Mouse (Mus musculus) kidney, postnatal 14 days (tissue): Measurements from ENCODE around the gene Ndufb6.
"Not testable (repeated sequence)": the region's sequence is repeated elsewhere in the genome, so short reads cannot be mapped to it uniquely, and the experiment has no call there.

ENCODE experiments used
- DNase-seq: peaks from one replicate; pipeline ENCODE4 v3.0.0; 2022; ENCODE audit warnings: mixed read lengths

The Ndufb6 gene

DNA sequence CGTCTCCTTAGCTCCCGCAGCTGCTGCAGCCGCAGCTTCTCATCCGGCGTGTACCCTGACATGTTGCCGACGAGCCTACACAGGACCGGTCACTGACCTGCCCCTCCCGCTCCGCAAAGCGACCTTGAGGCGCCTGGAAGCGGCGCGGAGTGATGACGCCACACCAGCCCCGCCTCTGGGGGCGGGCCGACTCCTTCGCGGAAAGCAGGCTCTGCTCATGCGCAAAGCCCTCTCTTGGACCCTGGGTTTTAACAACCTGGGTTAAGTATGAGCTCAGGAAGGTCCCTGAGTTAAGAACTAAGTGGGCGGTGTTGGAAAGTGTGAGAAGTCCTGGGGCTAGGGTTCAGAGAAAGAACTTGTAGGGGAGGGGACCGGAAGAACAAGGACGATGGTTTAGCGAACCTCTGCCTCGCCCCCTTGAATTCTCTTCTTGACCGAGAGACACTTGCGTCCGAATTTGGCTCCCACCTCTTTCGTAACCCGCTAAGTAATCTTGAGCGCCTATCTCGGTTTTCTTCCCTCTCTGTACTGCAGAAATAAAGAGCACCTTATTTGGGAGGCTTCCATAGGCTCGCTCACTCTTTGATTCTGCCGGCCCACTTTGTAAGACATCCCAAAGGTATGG lies at the start of gene Ndufb6:
Gene Ndufb6 (minus strand): TSS at position 146 of the 625 bp plus-strand sequence.
- DNase-seq: peak; percentile 97

DNA sequence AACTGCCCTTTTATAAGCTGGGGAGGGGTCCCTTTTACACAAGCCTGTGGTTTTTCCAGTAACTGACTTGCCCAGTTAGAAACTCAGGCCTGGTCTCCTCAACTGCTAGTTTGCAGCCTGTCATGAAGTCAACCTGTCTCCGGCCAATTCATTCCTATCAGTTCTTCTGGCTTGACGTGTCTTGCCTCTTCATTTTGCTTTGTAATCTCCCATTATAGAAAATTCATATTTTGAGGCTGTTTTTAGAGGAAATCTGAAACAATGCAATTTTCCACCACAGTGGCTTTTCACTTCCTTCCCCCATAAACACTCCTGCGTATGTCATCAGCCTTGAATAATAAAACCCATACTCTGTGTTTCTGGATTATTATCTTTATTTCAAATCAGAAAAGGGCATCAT lies 47.9 kb upstream of the Ndufb6 start:
- no peak for DNase-seq

DNA sequence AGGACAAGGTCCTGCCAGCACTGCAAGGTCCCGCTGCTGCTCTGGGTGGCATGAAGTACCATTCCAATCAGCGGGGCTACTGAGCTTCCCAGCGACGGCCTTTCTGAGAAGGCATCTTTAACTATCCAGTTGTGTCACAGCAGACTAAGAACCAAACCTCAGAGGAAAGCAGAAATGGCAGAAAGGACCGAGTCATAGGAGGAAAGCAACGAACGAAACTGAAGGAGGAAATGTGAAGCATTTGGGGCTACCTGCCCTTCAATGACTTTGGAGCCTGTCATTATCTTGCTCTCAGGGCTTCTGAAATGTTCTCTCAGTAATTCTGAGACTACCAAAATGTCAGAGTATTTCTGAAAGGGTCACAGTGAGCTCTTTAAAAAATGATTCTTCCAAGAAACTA lies 45.4 kb upstream of the Ndufb6 start:
- DNase-seq: no peak

DNA sequence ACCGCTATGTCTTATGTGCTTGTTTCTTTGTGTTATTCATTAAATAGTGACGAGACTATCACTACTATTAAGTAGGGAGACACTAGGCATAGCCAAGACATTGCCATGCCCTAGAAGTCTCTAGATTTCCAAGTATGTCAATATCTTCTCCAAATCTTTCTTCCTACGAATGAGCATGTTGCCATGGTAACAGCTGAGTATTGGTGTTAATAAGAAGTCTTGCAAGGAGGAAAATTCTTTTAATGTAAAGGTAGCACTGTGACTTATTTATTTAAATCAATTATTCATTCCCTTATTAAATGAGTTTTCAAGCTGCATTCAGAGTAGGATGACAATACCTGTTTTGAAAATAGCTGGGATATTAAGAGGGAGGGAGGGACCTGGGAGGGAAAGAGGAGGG lies 38.2 kb upstream of the Ndufb6 start:
- no peak for DNase-seq

DNA sequence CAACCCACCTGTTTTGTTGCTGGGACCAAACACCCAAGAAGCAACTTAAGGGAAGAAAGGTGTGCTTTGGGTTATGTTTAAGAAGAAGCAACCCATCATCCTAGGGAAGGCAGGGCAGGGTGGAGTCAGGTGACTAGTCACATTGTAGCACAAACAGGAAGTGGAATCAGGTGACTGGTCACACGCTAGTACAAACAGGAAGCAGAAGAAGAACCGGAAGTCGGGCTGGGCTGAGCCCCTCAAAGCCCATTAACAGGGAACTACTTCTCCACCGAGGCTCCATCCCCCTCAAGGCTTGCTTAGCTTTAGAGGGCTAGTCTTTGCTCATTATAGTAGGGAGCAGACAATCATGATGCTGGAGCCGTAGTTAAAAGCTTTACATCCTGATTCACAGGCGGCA lies 33.8 kb upstream of the Ndufb6 start:
- no peak for DNase-seq

- DNase-seq: no peak
Measured at GRCm38 (mm10) chr4:40312213-40312612, 33.0 kb upstream of the Ndufb6 start.

- no peak for DNase-seq
Measured at GRCm38 (mm10) chr4:40310796-40311383, 31.7 kb upstream of the Ndufb6 start.

DNA sequence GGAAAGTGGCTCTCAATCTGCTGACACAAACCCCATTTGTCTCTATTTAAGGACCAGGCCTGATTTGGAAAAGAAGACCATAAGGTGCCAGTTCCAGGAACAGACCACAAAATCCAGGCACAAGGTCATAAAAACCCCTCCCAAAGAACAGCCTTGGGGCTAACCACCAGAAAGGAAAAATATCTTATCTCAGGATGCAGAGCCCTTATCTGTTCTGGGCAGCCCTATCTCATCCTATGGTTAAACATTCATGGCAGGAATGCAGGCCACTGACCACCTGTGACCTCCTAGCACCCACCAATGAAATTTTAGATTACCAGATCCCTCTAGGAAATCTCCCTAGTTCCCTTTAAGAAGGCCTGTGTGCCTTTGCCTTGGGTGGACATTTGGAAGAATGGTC lies 30.5 kb upstream of the Ndufb6 start:
- DNase-seq: no peak

DNA sequence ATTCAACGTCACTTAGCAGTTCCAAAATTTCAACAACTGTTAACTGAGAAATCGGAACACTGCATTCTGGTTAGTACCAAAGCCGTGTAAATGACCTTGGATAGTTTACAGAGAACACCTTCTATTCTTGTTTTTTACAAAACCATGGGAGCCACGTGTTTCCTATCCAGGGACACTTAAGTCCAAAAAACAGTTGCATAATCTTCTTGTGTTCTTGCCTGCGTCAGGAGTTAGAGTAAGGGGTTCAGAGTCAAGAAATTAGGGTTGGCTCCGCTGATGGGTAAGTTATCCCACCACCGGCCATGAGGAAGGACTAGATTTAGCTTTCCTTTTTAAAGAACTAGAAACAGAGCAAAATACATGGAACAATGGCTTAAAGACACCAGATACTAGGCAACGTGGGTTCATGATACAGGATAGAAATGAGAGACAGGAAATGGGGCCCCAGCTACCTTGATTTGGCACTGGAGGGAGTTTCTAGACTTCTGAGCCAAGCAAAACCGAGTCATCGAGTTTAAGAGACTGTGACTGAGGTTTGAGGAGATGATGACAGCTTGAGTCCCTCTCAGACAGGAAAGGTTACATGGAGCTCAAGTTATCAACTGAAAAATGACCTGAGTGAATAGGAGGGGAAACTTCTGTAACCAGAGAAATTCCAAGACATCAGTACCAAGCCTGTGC lies 23.4 kb upstream of the Ndufb6 start:
- no peak for DNase-seq

- DNase-seq: peak; percentile 77
Measured at GRCm38 (mm10) chr4:40301076-40301789, 22.0 kb upstream of the Ndufb6 start.

DNA sequence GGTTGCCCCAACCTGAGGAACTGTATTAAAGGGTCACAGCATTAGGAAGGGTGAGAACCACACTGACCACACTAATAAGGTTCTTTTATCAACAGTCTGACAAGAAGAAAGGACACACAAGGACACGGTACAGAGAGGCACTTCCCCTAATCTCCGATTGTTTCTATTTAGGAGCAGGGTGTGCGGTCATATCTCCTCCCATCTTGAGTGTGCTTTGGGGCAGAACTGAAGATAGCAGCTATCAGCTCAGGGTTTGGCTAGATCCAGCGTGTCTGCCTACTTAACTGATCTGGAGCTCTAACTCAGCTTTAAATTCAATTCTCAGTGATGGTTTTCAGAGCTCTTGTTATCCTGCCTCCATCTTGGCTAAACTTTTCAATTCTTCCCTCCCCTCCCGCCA lies 19.9 kb upstream of the Ndufb6 start:
- DNase-seq: no peak

GRCm38 (mm10) chr4:40291511-40291910 lies 12.3 kb upstream of the Ndufb6 start:
- DNase-seq: not testable (repeated sequence)

DNA sequence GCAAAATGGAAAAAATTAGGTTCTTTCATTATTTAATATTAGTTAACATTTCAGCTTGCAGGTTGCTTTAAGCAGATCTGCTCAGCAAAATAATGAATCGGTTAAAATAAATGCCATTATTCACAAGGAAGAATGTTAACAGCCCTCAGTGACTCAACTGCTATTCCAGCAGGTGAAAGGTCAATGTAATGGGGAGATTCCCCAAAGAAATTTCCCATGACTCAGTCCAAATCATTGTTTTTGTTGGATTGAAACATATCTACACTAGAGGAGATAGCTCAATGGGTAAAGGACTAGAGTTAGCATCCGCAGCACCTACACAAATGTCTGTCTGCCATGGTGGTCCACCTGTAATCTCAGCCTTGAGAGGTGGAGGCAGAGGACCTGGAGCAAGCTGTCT lies 9.8 kb upstream of the Ndufb6 start:
- DNase-seq: no peak

DNA sequence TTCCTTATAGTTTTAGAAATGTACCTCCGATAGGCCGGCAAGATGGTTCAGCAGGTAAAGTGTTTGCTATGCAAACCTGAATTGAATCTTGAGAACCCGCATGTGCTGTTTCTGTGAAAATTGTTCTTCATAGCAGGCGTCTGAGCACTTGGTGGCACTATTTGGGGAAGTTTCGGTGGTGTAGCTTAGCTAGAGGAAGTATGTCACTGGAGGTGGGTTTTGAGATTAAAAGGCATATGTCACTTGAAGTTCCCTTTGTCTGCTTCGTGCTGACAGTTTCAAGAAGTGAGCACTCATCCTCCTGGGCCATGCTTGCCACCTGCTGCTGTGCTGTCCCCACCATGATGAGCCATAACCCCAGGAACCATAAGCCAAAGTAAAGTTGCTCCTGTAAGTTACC lies 8.2 kb upstream of the Ndufb6 start:
- no peak for DNase-seq

GRCm38 (mm10) chr4:40285582-40285981 lies 6.4 kb upstream of the Ndufb6 start:
- DNase-seq: peak; percentile 82

GRCm38 (mm10) chr4:40278880-40279275 lies 343 bp downstream of the Ndufb6 start:
- DNase-seq: no peak

GRCm38 (mm10) chr4:40269430-40270032 lies 9.7 kb downstream of the Ndufb6 start, which contains the start of the genes Smim27 and Topors:
TSS of gene Smim27 (plus strand) at chr4:40269579.
TSS of gene Topors (minus strand) at chr4:40269850.
- DNase-seq: peak; percentile 97

DNA sequence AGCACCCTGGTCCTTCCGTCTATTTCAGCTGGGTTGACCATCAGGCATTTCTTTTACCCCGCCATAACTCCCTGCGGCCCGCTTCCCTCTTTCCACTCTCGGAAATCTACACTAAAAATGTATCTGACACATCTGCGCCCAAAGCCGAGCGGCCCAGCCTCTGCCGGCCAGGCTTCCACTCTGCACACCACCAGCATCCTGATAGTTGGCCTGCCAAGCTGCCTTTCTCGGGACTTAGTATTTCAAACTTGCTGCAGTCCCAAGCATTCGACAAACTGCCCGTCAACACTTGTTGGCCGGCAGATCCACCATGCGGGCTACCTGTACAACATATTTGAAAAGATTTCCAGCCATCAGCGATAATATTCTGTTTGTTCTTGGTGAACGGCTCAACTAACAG lies 10.4 kb downstream of the Ndufb6 start:
- no peak for DNase-seq

DNA sequence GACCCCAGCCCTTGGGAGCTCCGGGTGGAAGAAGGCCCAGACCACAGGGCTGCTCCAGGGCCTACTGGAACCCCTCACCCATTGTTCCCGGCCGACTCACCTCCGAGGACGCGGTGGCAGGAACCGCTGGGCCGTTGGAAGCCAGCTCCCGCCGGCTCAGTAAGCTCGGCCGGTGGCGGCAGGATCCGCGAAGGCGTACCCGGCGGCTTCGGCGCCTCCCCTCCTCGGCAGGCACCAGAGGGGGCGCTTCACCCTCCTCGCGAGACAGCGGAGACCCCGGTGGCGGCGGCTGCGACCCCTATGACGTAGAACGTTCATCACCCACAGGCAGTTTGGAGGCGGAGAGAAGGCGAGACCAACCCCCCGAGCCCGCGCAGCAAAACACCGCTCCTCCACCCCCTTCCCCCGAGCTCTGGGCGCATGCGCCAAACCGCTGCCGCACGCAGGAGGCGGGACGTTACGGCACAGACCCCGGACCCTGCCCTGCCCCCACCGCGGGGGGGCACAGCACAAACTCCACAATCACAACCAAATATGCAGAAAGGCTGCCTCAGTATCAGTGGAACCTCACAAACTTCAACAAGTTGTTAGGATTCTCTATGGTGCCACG lies 10.9 kb downstream of the Ndufb6 start:
- DNase-seq: peak; percentile 95

DNA sequence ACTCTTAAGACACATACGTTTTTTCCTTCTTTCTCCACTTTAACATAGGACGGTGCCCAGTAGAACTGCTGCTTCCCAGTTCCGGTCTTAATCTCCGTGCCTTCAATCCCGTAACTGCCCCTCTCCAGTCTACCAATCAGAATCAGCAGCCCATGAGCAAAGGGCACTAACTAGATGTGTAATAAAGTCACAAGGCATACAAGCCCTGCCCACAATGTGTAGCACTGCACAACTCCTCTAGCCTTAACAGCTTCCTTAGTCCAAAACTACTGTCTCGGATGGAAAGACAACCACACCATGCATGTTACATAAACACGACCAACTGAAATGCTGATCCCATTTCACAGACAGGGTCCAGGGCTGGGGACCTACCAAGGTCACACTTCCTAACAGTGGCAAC lies 11.5 kb downstream of the Ndufb6 start:
- peak; percentile 44 for DNase-seq

DNA sequence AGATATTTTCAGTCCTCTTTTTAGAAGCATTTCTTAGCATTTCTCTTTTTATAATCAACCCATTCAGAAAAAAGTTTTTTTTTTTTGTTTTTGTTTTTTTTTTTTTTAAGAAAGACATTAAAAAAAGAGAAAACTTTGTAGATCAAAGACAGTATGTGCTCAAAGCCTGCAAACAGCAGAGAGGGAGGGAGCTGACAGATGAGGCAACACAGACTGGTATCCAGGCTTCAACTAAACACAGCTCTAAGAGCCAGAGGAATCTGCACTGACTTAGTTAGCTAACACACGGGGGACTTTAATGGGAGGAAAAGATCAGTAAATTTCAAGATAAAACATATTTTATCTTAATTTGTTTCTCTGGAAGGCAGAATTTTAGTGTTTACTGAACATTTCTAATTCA lies 14.9 kb downstream of the Ndufb6 start:
- DNase-seq: no peak

DNA sequence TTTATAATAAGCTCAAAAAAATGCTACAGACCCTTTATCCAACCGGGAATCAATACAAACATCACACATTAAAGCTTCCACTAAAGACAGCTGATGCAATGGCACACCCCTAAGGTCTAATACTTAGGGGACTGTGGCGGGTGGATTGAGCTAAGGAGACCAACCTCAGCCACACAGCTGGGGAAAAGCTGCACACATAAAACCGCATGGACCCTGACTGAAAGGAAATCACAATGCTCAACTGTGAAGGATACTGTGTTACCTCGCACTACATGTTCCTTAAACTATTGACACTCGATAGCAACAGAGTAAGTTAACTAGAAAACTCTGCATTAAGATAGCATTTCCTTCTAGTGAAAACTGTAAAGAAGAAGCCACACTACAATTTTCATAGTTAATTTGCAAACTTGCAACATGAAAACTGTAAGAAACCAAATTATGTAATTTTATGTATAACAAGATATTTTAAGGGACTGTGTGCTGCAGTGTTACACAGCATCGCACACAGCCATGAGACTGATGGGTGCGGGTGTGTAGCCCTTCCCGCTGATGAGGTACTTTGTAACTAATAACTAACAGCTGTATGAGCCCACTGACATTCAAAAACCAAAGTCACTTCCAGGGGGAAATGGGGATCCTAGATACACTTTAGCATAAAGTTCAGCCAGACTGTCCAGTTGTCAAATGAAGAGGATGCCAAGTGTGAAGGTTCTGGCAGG lies 24.7 kb downstream of the Ndufb6 start:
- no peak for DNase-seq
